Mouse (Mus musculus) left cerebral cortex, postnatal 10 days (tissue): Measurements from ENCODE around the gene Usp2. TPM values are rescaled to one million over a fixed set of nuclear protein-coding genes. Genes with fewer than 3 reads are reported as not detected.

Experiments
- DNase-seq, 2 experiments: peaks; one replicate each; pipeline ENCODE4 v3.0.0; 2021 to 2022; ENCODE audit warnings: low spot score in 2 of 2, mixed read lengths in 1 of 2; ENCODE audit errors: extremely low spot score in 1 of 2
- intact Hi-C: fragments of 180-260 bp; cut with DNase I; formaldehyde crosslinking; loops from one replicate; pipeline ENCODE4 v1.15.1; 2025
- total RNA-seq, 2 experiments: library from RNA; stranded (reverse); gene quantifications; 2 replicates each; pipeline ENCODE4 v1.2.3; 2021

The Usp2 gene
- total RNA-seq, 2 experiments from 2014 or later: 58.2 to 64.0 TPM

GRCm38 (mm10) chr9:44044426-44045157 is 22.2 kb upstream of the Usp2 start:
- peak in 1 of 2 experiments; percentile 38 for DNase-seq
- intact Hi-C loops: loop anchor here (5.0 kb wide), 2 partner anchors 42 to 57 kb away; no protein-coding TSS in a partner anchor

- intact Hi-C loops: no loop called here
- DNase-seq: no peak
Measured at GRCm38 (mm10) chr9:44045158-44045883, 21.5 kb upstream of the Usp2 start.

GRCm38 (mm10) chr9:44045884-44046272 is 20.9 kb upstream of the Usp2 start:
- intact Hi-C loops: no loop called here
- DNase-seq: no peak

GRCm38 (mm10) chr9:44046426-44046825 is 20.4 kb upstream of the Usp2 start:
- intact Hi-C loops: no loop called here
- peak in 1 of 2 experiments; percentile 40 for DNase-seq

- no peak for DNase-seq
- intact Hi-C loops: no loop called here
Measured at GRCm38 (mm10) chr9:44047071-44047470, 19.8 kb upstream of the Usp2 start.

- DNase-seq: no peak
- intact Hi-C loops: no loop called here
Measured at GRCm38 (mm10) chr9:44047571-44048490, 19.0 kb upstream of the Usp2 start.

- intact Hi-C loops: no loop called here
- no peak for DNase-seq
Measured at GRCm38 (mm10) chr9:44048541-44049380, 18.1 kb upstream of the Usp2 start.

GRCm38 (mm10) chr9:44049381-44050165 is 17.2 kb upstream of the Usp2 start:
- intact Hi-C loops: no loop called here

GRCm38 (mm10) chr9:44052855-44053254 is 14.0 kb upstream of the Usp2 start:
- intact Hi-C loops: no loop called here

More at GRCm38 (mm10) chr9:44049381-44050165, 17.2 kb upstream of the Usp2 start:
- DNase-seq: no peak

GRCm38 (mm10) chr9:44053936-44054335 is 12.9 kb upstream of the Usp2 start:
- DNase-seq: no peak
- intact Hi-C loops: no loop called here

More at GRCm38 (mm10) chr9:44052855-44053254, 14.0 kb upstream of the Usp2 start:
- no peak for DNase-seq

GRCm38 (mm10) chr9:44058606-44059005 is 8.2 kb upstream of the Usp2 start:
- intact Hi-C loops: no loop called here
- no peak for DNase-seq

GRCm38 (mm10) chr9:44065177-44065576 is 1.6 kb upstream of the Usp2 start:
- intact Hi-C loops: no loop called here
- DNase-seq: no peak

GRCm38 (mm10) chr9:44067241-44067959 is 579 bp downstream of the Usp2 start:
- intact Hi-C loops: no loop called here
- no peak for DNase-seq

- DNase-seq: no peak
- intact Hi-C loops: no loop called here
Measured at GRCm38 (mm10) chr9:44067960-44068330, 1.1 kb downstream of the Usp2 start.

- intact Hi-C loops: no loop called here
Measured at GRCm38 (mm10) chr9:44069252-44069651, 2.4 kb downstream of the Usp2 start.

GRCm38 (mm10) chr9:44070113-44070843 is 3.5 kb downstream of the Usp2 start:
- intact Hi-C loops: no loop called here
- no peak for DNase-seq

More at GRCm38 (mm10) chr9:44069252-44069651, 2.4 kb downstream of the Usp2 start:
- DNase-seq: no peak
